17 mouse cellular contexts compared by ENCODE assay signal in the genomic region with DNA sequence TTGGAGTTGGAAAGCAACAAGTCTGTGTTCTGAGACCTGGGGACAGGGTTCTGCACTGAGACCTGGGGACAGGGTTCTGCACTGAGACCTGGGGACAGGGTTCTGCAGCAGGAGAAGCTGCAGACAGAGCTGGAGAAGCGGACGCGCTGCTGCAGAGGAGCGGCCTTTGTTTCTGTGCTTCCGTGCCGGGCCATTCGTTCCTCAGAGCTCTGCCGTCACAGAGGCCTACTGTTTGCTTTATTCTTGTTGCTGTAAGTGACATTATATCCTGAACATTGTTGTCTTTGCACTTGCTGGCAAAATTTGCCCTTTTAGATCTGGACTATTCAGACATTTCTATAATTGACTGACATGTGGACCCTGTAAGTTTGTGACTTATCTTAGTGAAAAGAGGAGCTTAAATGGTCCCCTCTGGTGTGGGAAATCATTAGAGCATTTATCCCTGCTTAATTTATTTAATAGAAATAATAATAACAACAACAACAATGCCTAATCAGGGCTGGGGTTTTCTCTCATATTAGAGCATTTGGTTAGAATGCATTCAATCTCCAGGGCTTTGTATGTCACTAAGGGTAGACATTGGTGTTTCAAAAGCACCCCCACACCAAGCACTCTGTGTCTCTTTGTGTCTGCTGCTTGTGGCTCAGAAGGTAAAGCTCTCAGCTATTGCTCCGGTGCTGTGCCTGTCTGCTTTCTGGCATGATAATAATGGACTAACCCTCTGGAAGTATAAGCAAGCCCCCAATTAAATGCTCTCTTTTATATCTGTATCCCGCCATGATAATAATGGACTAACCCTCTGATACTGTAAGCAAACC.
DNase-seq lines count a peak whose midpoint lies in the region; ATAC-seq and TF ChIP-seq lines count a peak whose summit lies in the region.
"Had no signal": no experiment of that assay in that cellular context is flagged by ENCODE, and none has a peak within 500 bp of the region (broad histone marks: within the 10 kb centered on the region; RNA-seq: fewer than 3 reads in every experiment).

No protein-coding gene starts in this region.

- WGBS in heart, embryonic 12.5 days: 81% methylated on average over 10 of the region's 10 CpGs
- WGBS in heart, adult 2 months: 73% methylated on average over 10 of the region's 10 CpGs
- 14% methylated on average over 10 of the region's 10 CpGs for WGBS in forebrain, embryonic 12.5 days
- WGBS in hindbrain, embryonic 16.5 days: 29% methylated on average over 10 of the region's 10 CpGs
- WGBS in neural tube, embryonic 15.5 days: 42% methylated on average over 10 of the region's 10 CpGs

- H3K9me3 ChIP-seq in heart, embryonic 12.5 days (replicated peaks): no peaks in the 10 kb centered on the region
- no peaks in the 10 kb centered on the region for H3K9me3 ChIP-seq in forebrain, embryonic 12.5 days
- H3K9me3 ChIP-seq in hindbrain, embryonic 16.5 days (ENCODE audit: control insufficient read depth, low read length): no peaks in the 10 kb centered on the region
- no peaks in the 10 kb centered on the region for H3K9me3 ChIP-seq in neural tube, embryonic 15.5 days (replicated peaks)

- H3K27ac ChIP-seq in heart, embryonic 12.5 days (ENCODE audit: poor library complexity, severe bottlenecking): no peak overlapping the region
- H3K27ac ChIP-seq in heart, adult 2 months: no peak overlapping the region
- no peak overlapping the region for H3K27ac ChIP-seq in forebrain, embryonic 12.5 days
- H3K27ac ChIP-seq in hindbrain, embryonic 16.5 days (ENCODE audit: low read depth, low read length): 0 out of 2 replicates have a peak overlapping the region, but pooled peaks have one; percentile 35
- no peak overlapping the region for H3K27ac ChIP-seq in neural tube, embryonic 15.5 days (replicated peaks)
- H3K27ac ChIP-seq: macrophage had no signal

- H3K27me3 ChIP-seq in heart, embryonic 12.5 days (replicated peaks): no peaks in the 10 kb centered on the region
- H3K27me3 ChIP-seq in heart, adult 2 months (ENCODE audit: control insufficient read depth, insufficient read depth, low read length): no peaks in the 10 kb centered on the region
- H3K27me3 ChIP-seq in forebrain, embryonic 12.5 days: peaks cover 43% of the 10 kb centered on the region
- H3K27me3 ChIP-seq in hindbrain, embryonic 16.5 days (replicated peaks; ENCODE audit: control insufficient read depth, insufficient read depth, low read length): no peaks in the 10 kb centered on the region
- no peaks in the 10 kb centered on the region for H3K27me3 ChIP-seq in neural tube, embryonic 15.5 days (replicated peaks)

- TF ChIP-seq CTCF in heart, adult 2 months (IDR thresholded peaks at IDR 0.05): no peak

- H3K4me2 ChIP-seq in heart, embryonic 12.5 days: no peak overlapping the region
- H3K4me2 ChIP-seq in forebrain, embryonic 12.5 days: 0 out of 2 replicates have a peak overlapping the region, but pooled peaks have one; percentile 8
- no peak overlapping the region for H3K4me2 ChIP-seq in hindbrain, embryonic 16.5 days (ENCODE audit: low read length)
- no peak overlapping the region for H3K4me2 ChIP-seq in neural tube, embryonic 15.5 days
- H3K4me2 ChIP-seq: heart, embryonic 11.5 days had no signal

- ATAC-seq in heart, embryonic 12.5 days (ENCODE audit: insufficient number of reproducible peaks, low FRiP score): peak; percentile 51; the same call in 1 of the 2 replicates
- peak; percentile 78 for ATAC-seq in forebrain, embryonic 12.5 days (ENCODE audit: low FRiP score)
- peak; percentile 77 for ATAC-seq in hindbrain, embryonic 16.5 days
- 0 out of 2 replicates have a peak, but pooled peaks have one; percentile 59 for ATAC-seq in neural tube, embryonic 15.5 days (ENCODE audit: low FRiP score)
- ATAC-seq in erythroid progenitor cell, adult 5-6 weeks (replicated peaks; ENCODE audit: low FRiP score, poor library complexity, severe bottlenecking): no peak
- ATAC-seq: inflammation-experienced regulatory T-cells, adult 6 months had no signal

- no peak for TF ChIP-seq POLR2A in heart, adult 2 months (IDR thresholded peaks at IDR 0.05; ENCODE audit: insufficient read depth, low read depth, low read length)

- intact Hi-C loops in heart, adult 2 months (cut with DNase I): loop anchor here (5.0 kb wide), 1 partner anchor 69 kb away; no protein-coding TSS in a partner anchor

- no peaks in the 10 kb centered on the region for H3K36me3 ChIP-seq in heart, embryonic 12.5 days
- H3K36me3 ChIP-seq in heart, adult 2 months (ENCODE audit: control insufficient read depth, insufficient read depth, low read length): no peaks in the 10 kb centered on the region; the same call in 1 of the 2 replicates
- H3K36me3 ChIP-seq in forebrain, embryonic 12.5 days (replicated peaks): no peaks in the 10 kb centered on the region
- H3K36me3 ChIP-seq in hindbrain, embryonic 16.5 days (ENCODE audit: control insufficient read depth, insufficient read depth, low read length): no peaks in the 10 kb centered on the region
- H3K36me3 ChIP-seq in neural tube, embryonic 15.5 days: no peaks in the 10 kb centered on the region

- H3K4me1 ChIP-seq in heart, embryonic 12.5 days (replicated peaks): peaks cover 11% of the 10 kb centered on the region
- peaks cover 3% of the 10 kb centered on the region for H3K4me1 ChIP-seq in heart, adult 2 months (ENCODE audit: control insufficient read depth, insufficient read depth, low read length)
- peaks cover 13% of the 10 kb centered on the region for H3K4me1 ChIP-seq in forebrain, embryonic 12.5 days
- H3K4me1 ChIP-seq in hindbrain, embryonic 16.5 days (ENCODE audit: control insufficient read depth, insufficient read depth, low read depth, low read length): no peaks in the 10 kb centered on the region; the same call in 1 of the 2 replicates
- H3K4me1 ChIP-seq in neural tube, embryonic 15.5 days: peaks cover 7% of the 10 kb centered on the region; the same call in 1 of the 2 replicates

- no peaks in the 10 kb centered on the region for H3K79me2 ChIP-seq in heart, adult 2 months (replicated peaks; ENCODE audit: control insufficient read depth, insufficient read depth, low read length)

- no peak for TF ChIP-seq EP300 in heart, adult 2 months (IDR thresholded peaks at IDR 0.05; ENCODE audit: insufficient read depth, low read depth, low read length)

- no peak for DNase-seq in heart, adult 2 months
- DNase-seq in left cerebral cortex, adult 11 months (ENCODE audit: low spot score): no peak
- no peak for DNase-seq in cerebellum, adult 11 months
- DNase-seq: adrenal gland, postnatal 36 days; cerebellum, adult 2 months; gastrocnemius, postnatal 10 days; kidney, postnatal 25 days; thymus, adult 18-20 months had no signal

- no peak overlapping the region for H3K9ac ChIP-seq in heart, embryonic 12.5 days
- no peak overlapping the region for H3K9ac ChIP-seq in heart, adult 2 months (ENCODE audit: low read depth, low read length)
- no peak overlapping the region for H3K9ac ChIP-seq in forebrain, embryonic 12.5 days
- 0 out of 2 replicates have a peak overlapping the region, but pooled peaks have one; percentile 25 for H3K9ac ChIP-seq in hindbrain, embryonic 16.5 days (ENCODE audit: low read depth, low read length)
- no peak overlapping the region for H3K9ac ChIP-seq in neural tube, embryonic 15.5 days (replicated peaks)

- H3K4me3 ChIP-seq in heart, embryonic 12.5 days: no peak overlapping the region
- no peak overlapping the region for H3K4me3 ChIP-seq in heart, adult 2 months
- no peak overlapping the region for H3K4me3 ChIP-seq in forebrain, embryonic 12.5 days (replicated peaks)
- no peak overlapping the region for H3K4me3 ChIP-seq in hindbrain, embryonic 16.5 days (ENCODE audit: low read length)
- H3K4me3 ChIP-seq in neural tube, embryonic 15.5 days (replicated peaks): no peak overlapping the region
- H3K4me3 ChIP-seq: erythroblast, embryonic 14.5 days had no signal
